Mouse (Mus musculus) neural tube, embryonic 14.5 days (tissue): ENCODE data around the gene Lmo2. TPM values are rescaled to one million over a fixed set of nuclear protein-coding genes. Genes with fewer than 3 reads are reported as not detected.

Experiments
- ATAC-seq: fragments of 200-750 bp; cut with Nextera tagmentation; 2 replicates; pipeline ENCODE4 v1.8.0; 2017; ENCODE audit warnings: low read depth, mild to moderate bottlenecking, moderate TSS enrichment, moderate library complexity
- H3K27ac ChIP-seq: fragments of 300-500 bp; sonication (generic); 2 replicates; pipeline ENCODE4 v1.5.1; 2014; ENCODE audit warnings: low read depth, mild to moderate bottlenecking, control low read depth, low read length, moderate library complexity, mixed read lengths
- H3K27me3 ChIP-seq: fragments of 300-500 bp; sonication (generic); 2 replicates; pipeline ENCODE4 v1.6.1; 2014; ENCODE audit warnings: low read length; ENCODE audit not compliant: control insufficient read depth, insufficient read depth
- H3K36me3 ChIP-seq: fragments of 300-500 bp; sonication (generic); 2 replicates; pipeline ENCODE4 v1.6.1; 2014; ENCODE audit warnings: low read length, mixed read lengths; ENCODE audit not compliant: control insufficient read depth, insufficient read depth
- H3K4me1 ChIP-seq: fragments of 300-500 bp; sonication (generic); 2 replicates; pipeline ENCODE4 v1.6.1; 2014; ENCODE audit warnings: low read length; ENCODE audit not compliant: control insufficient read depth, insufficient read depth
- H3K4me2 ChIP-seq: fragments of 300-500 bp; sonication (generic); 2 replicates; pipeline ENCODE4 v1.6.1; 2014; ENCODE audit warnings: mild to moderate bottlenecking, low read depth, low read length, control low read depth
- H3K4me3 ChIP-seq: fragments of 300-500 bp; sonication (generic); 2 replicates; pipeline ENCODE4 v1.5.1; 2014; ENCODE audit warnings: low read depth, low read length, control low read depth, mixed read lengths
- H3K9ac ChIP-seq: fragments of 300-500 bp; sonication (generic); replicated peaks from 2 replicates; pipeline ENCODE4 v1.6.1; 2014; ENCODE audit warnings: low read depth, mild to moderate bottlenecking, control low read depth, low read length, mixed read lengths
- H3K9me3 ChIP-seq: fragments of 300-500 bp; sonication (generic); 2 replicates; pipeline ENCODE4 v1.6.1; 2016; ENCODE audit warnings: low read length; ENCODE audit not compliant: control insufficient read depth
- WGBS: fragments of 180-500 bp; shearing (Covaris S2); extraction: QIAGEN DNeasy Blood & Tissue Kit; methylation state at CpG from one replicate; pipeline ENCODE4 v1.1.7; 2014; 5-methylcytosine and 5-hydroxymethylcytosine counted together
- polyA plus RNA-seq: library from polyadenylated mRNA; unstranded; fragments of >200 nt; fragmentation: Nextera tagmentation; extraction: Ambion mirVana; gene quantifications from 2 replicates; pipeline ENCODE4 v1.2.1, GENCODE M21; 2014

Lmo2 gene
- polyA plus RNA-seq, 1 experiment from 2014 or later: 68.0 TPM

DNA sequence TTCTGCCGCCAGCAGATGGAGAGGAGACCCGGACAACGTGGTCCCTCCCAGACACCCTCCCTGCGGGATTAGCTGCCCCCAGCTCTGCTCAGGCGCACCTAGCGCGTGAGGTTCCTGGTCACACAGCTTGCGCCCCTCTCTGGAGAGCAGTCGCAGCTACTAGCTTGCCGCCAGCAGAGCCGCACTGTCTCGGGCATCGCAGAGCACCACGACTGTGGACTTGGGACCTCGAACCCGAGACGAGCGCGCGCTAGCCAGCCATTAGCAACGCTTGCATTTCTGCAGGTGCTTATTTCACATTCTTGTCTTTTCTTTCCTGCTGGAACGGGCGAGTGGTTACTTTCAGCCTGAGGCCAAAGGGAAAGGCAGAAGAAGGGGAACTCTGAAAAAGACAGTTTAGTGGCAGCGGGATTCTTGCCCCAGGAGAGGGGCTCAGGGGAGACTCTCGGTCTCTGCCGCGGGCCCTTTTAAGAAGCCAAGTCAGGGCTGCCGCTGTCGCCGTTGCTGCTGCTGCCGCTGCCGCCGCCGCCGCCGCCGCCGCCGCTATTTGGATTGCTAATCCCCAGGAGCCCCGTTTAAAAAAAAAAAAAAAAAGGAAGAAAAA is 11.8 kb downstream of the Lmo2 start:
- Histone ChIP-seq H3K4me3 (peak overlapping the region; percentile 76), H3K27me3 (no peaks in the 10 kb centered on the region; the same call in 1 of the 2 replicates), H3K9ac (peak overlapping the region; percentile 98), H3K27ac (peak overlapping the region; percentile 96), H3K4me2 (peak overlapping the region; percentile 91), H3K9me3 (no peaks in the 10 kb centered on the region), H3K4me1 (peaks cover 4% of the 10 kb centered on the region; the same call in 1 of the 2 replicates), H3K36me3 (no peaks in the 10 kb centered on the region)
- under 1% methylated on average over 40 of the region's 40 CpGs for WGBS
- ATAC-seq: peak; percentile 88

DNA sequence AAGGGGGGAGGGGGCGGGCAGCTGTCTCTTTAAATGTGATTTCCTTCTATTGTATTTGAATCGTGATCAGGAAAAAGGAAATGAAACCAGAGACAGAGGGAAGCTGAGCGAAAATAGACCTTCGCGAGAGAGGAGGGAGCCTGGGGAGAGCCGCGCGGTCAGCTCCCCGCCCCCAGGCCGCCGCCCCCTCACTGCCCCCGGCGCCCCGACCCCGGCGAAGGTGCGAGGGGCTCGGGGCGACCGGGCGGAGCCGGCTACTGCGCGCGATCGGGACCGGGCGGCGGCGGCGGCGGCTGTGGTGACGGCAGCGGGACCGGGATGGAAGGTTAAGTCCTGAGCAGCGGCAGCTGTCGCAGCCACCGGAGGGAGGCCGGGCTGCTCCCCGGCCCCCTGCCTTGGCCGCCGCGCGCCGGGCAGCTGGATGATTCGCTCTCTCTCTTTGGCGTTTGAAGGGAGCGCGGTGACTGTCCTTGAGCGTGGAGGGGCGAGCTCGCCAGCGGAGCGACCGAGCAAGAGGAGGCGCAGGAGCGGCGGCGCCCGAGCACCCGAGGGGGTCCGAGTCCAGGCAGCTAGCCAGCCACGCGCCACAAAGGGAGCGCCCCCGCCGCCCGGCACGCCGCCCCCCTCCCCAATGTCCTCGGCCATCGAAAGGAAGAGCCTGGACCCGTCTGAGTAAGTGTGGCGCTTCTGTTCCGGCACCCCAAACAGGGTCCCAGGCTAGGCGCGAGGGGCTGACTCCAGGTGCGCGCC is 12.4 kb downstream of the Lmo2 start:
- Histone ChIP-seq H3K9me3 (no peaks in the 10 kb centered on the region), H3K4me3 (peak overlapping the region; percentile 76), H3K27ac (peak overlapping the region; percentile 96), H3K9ac (peak overlapping the region; percentile 98), H3K4me2 (peak overlapping the region; percentile 91), H3K4me1 (peaks cover 4% of the 10 kb centered on the region; the same call in 1 of the 2 replicates), H3K27me3 (no peaks in the 10 kb centered on the region; the same call in 1 of the 2 replicates), H3K36me3 (no peaks in the 10 kb centered on the region)
- peak; percentile 67 for ATAC-seq
- 0% methylated on average over 52 of the region's 79 CpGs for WGBS

GRCm38 (mm10) chr2:103970791-103971649 is 13.2 kb downstream of the Lmo2 start:
- Histone ChIP-seq H3K27me3 (no peaks in the 10 kb centered on the region; the same call in 1 of the 2 replicates), H3K36me3 (no peaks in the 10 kb centered on the region), H3K27ac (peak overlapping the region; percentile 96), H3K9ac (peak overlapping the region; percentile 98), H3K9me3 (no peaks in the 10 kb centered on the region), H3K4me1 (peaks cover 4% of the 10 kb centered on the region; the same call in 1 of the 2 replicates), H3K4me3 (peak overlapping the region; percentile 76), H3K4me2 (peak overlapping the region; percentile 91)
- 2% methylated on average over 32 of the region's 32 CpGs for WGBS
- peak; percentile 26 for ATAC-seq

DNA sequence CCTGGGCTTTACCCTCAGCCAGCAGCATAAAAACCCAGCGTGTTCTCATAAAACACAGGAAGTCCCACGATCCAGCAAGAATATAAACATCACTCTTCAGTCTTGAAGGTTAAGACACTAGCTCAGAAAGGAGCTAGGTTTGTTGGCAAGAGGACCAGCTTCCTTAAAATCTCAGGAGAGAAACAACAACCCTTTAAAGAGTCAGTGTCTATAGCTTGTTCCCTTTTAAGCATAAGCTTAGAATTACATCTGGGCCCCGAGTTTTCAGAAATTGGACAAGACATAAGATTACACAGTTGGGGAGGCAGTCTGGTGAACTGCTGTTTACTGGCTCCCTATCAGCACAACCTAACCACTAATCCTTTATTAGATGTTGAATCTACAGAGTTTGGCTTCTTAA is 14.1 kb downstream of the Lmo2 start:
- Histone ChIP-seq H3K4me3 (peak overlapping the region; percentile 76), H3K4me2 (peak overlapping the region; percentile 91), H3K4me1 (peaks cover 4% of the 10 kb centered on the region; the same call in 1 of the 2 replicates), H3K9me3 (no peaks in the 10 kb centered on the region), H3K36me3 (no peaks in the 10 kb centered on the region), H3K27ac (no peak overlapping the region), H3K27me3 (no peaks in the 10 kb centered on the region; the same call in 1 of the 2 replicates), H3K9ac (peak overlapping the region; percentile 98)
- ATAC-seq: no peak
- WGBS: 15% methylated on average over 3 of the region's 3 CpGs

DNA sequence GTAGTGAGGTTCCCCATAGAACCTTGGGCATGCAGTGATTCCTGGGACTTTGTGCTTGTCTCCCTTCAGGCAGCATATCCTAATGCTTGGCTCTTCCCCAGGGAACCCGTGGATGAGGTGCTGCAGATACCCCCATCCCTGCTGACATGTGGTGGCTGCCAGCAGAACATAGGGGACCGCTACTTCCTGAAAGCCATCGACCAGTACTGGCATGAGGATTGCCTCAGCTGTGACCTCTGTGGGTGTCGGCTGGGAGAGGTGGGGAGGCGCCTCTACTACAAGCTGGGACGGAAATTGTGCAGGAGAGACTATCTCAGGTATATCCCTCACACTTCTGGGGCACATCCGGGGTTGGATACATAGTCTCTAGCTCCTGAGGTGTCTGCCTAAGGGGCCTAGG is 18.1 kb downstream of the Lmo2 start:
- Histone ChIP-seq H3K9me3 (no peaks in the 10 kb centered on the region), H3K4me3 (no peak overlapping the region), H3K4me2 (no peak overlapping the region), H3K4me1 (peaks cover 15% of the 10 kb centered on the region), H3K36me3 (no peaks in the 10 kb centered on the region; the same call in 1 of the 2 replicates), H3K9ac (no peak overlapping the region), H3K27me3 (no peaks in the 10 kb centered on the region; the same call in 1 of the 2 replicates), H3K27ac (no peak overlapping the region)
- ATAC-seq: no peak
- 90% methylated on average over 7 of the region's 7 CpGs for WGBS

DNA sequence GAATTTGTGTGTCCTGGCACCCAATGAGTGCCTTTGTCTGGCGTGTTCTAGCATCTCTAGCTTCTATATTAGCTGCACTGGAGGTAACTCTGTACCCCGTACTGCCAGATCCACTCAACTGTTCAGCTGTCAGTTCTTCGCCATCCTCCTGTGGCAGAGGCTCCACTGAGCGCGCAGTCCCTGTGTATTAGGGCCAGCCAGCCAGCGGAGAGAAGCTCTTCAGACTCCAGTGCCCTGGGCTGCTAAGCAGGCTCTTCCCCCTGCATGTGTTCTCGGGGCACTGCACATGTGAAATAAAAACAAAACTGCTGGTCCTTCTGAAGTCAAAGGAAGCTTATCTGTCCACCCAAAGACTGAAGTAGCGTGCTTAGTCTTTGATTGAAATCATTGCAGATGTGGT is 19.4 kb downstream of the Lmo2 start:
- Histone ChIP-seq H3K4me3 (no peak overlapping the region), H3K9me3 (no peaks in the 10 kb centered on the region), H3K27me3 (no peaks in the 10 kb centered on the region), H3K4me1 (peaks cover 11% of the 10 kb centered on the region), H3K4me2 (no peak overlapping the region), H3K27ac (no peak overlapping the region), H3K9ac (no peak overlapping the region), H3K36me3 (no peaks in the 10 kb centered on the region; the same call in 1 of the 2 replicates)
- no peak for ATAC-seq
- WGBS: 54% methylated on average over 8 of the region's 8 CpGs

GRCm38 (mm10) chr2:103977716-103978115 is 19.9 kb downstream of the Lmo2 start:
- H3K27ac ChIP-seq: no peak overlapping the region
- H3K9ac ChIP-seq: no peak overlapping the region
- no peak for ATAC-seq
- H3K36me3 ChIP-seq: no peaks in the 10 kb centered on the region; the same call in 1 of the 2 replicates
- no peaks in the 10 kb centered on the region for H3K9me3 ChIP-seq
- H3K4me3 ChIP-seq: no peak overlapping the region
- no peak overlapping the region for H3K4me2 ChIP-seq
- 25% methylated on average over 9 of the region's 9 CpGs for WGBS
- H3K4me1 ChIP-seq: peaks cover 11% of the 10 kb centered on the region
- no peaks in the 10 kb centered on the region for H3K27me3 ChIP-seq

DNA sequence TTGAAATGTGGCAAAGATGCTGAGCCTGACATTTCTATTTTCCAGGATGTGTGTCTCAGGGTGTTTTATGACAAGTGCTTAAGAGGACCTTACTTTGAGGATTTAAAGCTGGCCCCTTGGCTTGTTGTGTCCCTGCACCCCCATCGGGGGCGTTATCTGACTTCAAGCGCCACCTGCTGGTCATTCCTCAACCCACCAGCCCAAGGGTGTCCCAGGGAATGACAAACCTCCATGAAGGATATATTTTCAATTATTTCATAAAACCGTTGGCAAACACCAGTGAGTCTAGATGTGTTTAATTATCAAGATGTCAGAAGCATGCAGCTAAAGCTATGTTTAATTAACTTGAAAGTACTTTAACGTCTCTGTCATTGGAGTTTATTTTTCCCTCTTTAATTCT is 24.5 kb downstream of the Lmo2 start:
- 9% methylated on average over 5 of the region's 5 CpGs for WGBS
- peak; percentile 86 for ATAC-seq
- Histone ChIP-seq H3K9me3 (no peaks in the 10 kb centered on the region), H3K27ac (no peak overlapping the region), H3K4me1 (peaks cover 11% of the 10 kb centered on the region), H3K27me3 (no peaks in the 10 kb centered on the region), H3K4me3 (no peak overlapping the region), H3K9ac (no peak overlapping the region), H3K36me3 (no peaks in the 10 kb centered on the region; the same call in 1 of the 2 replicates), H3K4me2 (no peak overlapping the region)
